Mouse (Mus musculus): Measurements from ENCODE around the gene Casd1. TPM values are rescaled to one million over a fixed set of nuclear protein-coding genes. Genes with fewer than 3 reads are reported as not detected.

Casd1 gene
- polyA plus RNA-seq, 1 experiment, result 15.1 TPM

GRCm38 (mm10) chr6:4664313-4664712 is 63.7 kb downstream of the Casd1 start:
- TF ChIP-seq EP300 (IDR thresholded peaks at IDR 0.05; ENCODE audit: insufficient read depth, low read depth, low read length) (no peak), POLR2A (IDR thresholded peaks at IDR 0.05; ENCODE audit: insufficient read depth, low read length) (no peak), CTCF (IDR thresholded peaks at IDR 0.05; ENCODE audit: low read depth, low read length) (no peak)
- no peak overlapping the region for H3K27ac ChIP-seq (ENCODE audit: insufficient read depth, low read length)
- H3K9ac ChIP-seq (ENCODE audit: low read depth, poor library complexity, severe bottlenecking), result no peak overlapping the region
- no peaks in the 10 kb centered on the region; the same call in 1 of the 2 replicates for H3K27me3 ChIP-seq (ENCODE audit: control insufficient read depth, insufficient read depth, low read length, poor library complexity, severe bottlenecking)
- no peaks in the 10 kb centered on the region for H3K9me3 ChIP-seq (replicated peaks; ENCODE audit: control insufficient read depth, insufficient read depth, low read length, poor library complexity, severe bottlenecking)
- H3K4me1 ChIP-seq (ENCODE audit: control insufficient read depth, insufficient read depth, low read length), result no peaks in the 10 kb centered on the region
- no peak overlapping the region for H3K4me3 ChIP-seq (ENCODE audit: low read depth, low read length)
- H3K36me3 ChIP-seq (ENCODE audit: control insufficient read depth, insufficient read depth, low read length, poor library complexity, severe bottlenecking), result no peaks in the 10 kb centered on the region

GRCm38 (mm10) chr6:4665154-4665553 is 64.5 kb downstream of the Casd1 start:
- no peaks in the 10 kb centered on the region; the same call in 1 of the 2 replicates for H3K27me3 ChIP-seq (ENCODE audit: control insufficient read depth, insufficient read depth, low read length, poor library complexity, severe bottlenecking)
- no peak for TF ChIP-seq POLR2A (IDR thresholded peaks at IDR 0.05; ENCODE audit: insufficient read depth, low read length)
- no peak for TF ChIP-seq CTCF (IDR thresholded peaks at IDR 0.05; ENCODE audit: low read depth, low read length)
- H3K27ac ChIP-seq (ENCODE audit: insufficient read depth, low read length), result no peak overlapping the region
- H3K4me1 ChIP-seq (ENCODE audit: control insufficient read depth, insufficient read depth, low read length), result no peaks in the 10 kb centered on the region
- no peaks in the 10 kb centered on the region for H3K36me3 ChIP-seq (ENCODE audit: control insufficient read depth, insufficient read depth, low read length, poor library complexity, severe bottlenecking)
- H3K9me3 ChIP-seq (replicated peaks; ENCODE audit: control insufficient read depth, insufficient read depth, low read length, poor library complexity, severe bottlenecking), result no peaks in the 10 kb centered on the region
- H3K4me3 ChIP-seq (ENCODE audit: low read depth, low read length), result no peak overlapping the region
- H3K9ac ChIP-seq (ENCODE audit: low read depth, poor library complexity, severe bottlenecking), result no peak overlapping the region

GRCm38 (mm10) chr6:4677356-4677761 is 76.7 kb downstream of the Casd1 start:
- H3K27ac ChIP-seq (ENCODE audit: insufficient read depth, low read length), result no peak overlapping the region; the same call in 1 of the 2 replicates
- H3K27me3 ChIP-seq (ENCODE audit: control insufficient read depth, insufficient read depth, low read length, poor library complexity, severe bottlenecking), result no peaks in the 10 kb centered on the region
- no peaks in the 10 kb centered on the region for H3K9me3 ChIP-seq (replicated peaks; ENCODE audit: control insufficient read depth, insufficient read depth, low read length, poor library complexity, severe bottlenecking)
- TF ChIP-seq EP300 (IDR thresholded peaks at IDR 0.05; ENCODE audit: insufficient read depth, low read depth, low read length) (no peak), CTCF (IDR thresholded peaks at IDR 0.05; ENCODE audit: low read depth, low read length) (no peak), POLR2A (IDR thresholded peaks at IDR 0.05; ENCODE audit: insufficient read depth, low read length) (no peak)
- no peaks in the 10 kb centered on the region for H3K36me3 ChIP-seq (ENCODE audit: control insufficient read depth, insufficient read depth, low read length, poor library complexity, severe bottlenecking)
- H3K4me3 ChIP-seq (ENCODE audit: low read depth, low read length), result no peak overlapping the region
- H3K9ac ChIP-seq (ENCODE audit: low read depth, poor library complexity, severe bottlenecking), result no peak overlapping the region
- no peaks in the 10 kb centered on the region for H3K4me1 ChIP-seq (ENCODE audit: control insufficient read depth, insufficient read depth, low read length)

- Histone ChIP-seq H3K27me3 (ENCODE audit: control insufficient read depth, insufficient read depth, low read length, poor library complexity, severe bottlenecking) (no peaks in the 10 kb centered on the region), H3K36me3 (ENCODE audit: control insufficient read depth, insufficient read depth, low read length, poor library complexity, severe bottlenecking) (no peaks in the 10 kb centered on the region), H3K4me3 (ENCODE audit: low read depth, low read length) (no peak overlapping the region), H3K9me3 (replicated peaks; ENCODE audit: control insufficient read depth, insufficient read depth, low read length, poor library complexity, severe bottlenecking) (no peaks in the 10 kb centered on the region), H3K9ac (ENCODE audit: low read depth, poor library complexity, severe bottlenecking) (no peak overlapping the region), H3K27ac (ENCODE audit: insufficient read depth, low read length) (no peak overlapping the region), H3K4me1 (ENCODE audit: control insufficient read depth, insufficient read depth, low read length) (no peaks in the 10 kb centered on the region)
- no peak for TF ChIP-seq EP300 (IDR thresholded peaks at IDR 0.05; ENCODE audit: insufficient read depth, low read depth, low read length)
- no peak for TF ChIP-seq POLR2A (IDR thresholded peaks at IDR 0.05; ENCODE audit: insufficient read depth, low read length)
- no peak for TF ChIP-seq CTCF (IDR thresholded peaks at IDR 0.05; ENCODE audit: low read depth, low read length)
These were observed 79.3 kb downstream of the Casd1 start for GRCm38 (mm10) chr6:4679981-4680380.

GRCm38 (mm10) chr6:4680576-4680975 is 79.9 kb downstream of the Casd1 start:
- Histone ChIP-seq H3K27ac (ENCODE audit: insufficient read depth, low read length) (no peak overlapping the region), H3K4me1 (ENCODE audit: control insufficient read depth, insufficient read depth, low read length) (no peaks in the 10 kb centered on the region), H3K36me3 (ENCODE audit: control insufficient read depth, insufficient read depth, low read length, poor library complexity, severe bottlenecking) (no peaks in the 10 kb centered on the region), H3K9me3 (replicated peaks; ENCODE audit: control insufficient read depth, insufficient read depth, low read length, poor library complexity, severe bottlenecking) (no peaks in the 10 kb centered on the region), H3K9ac (ENCODE audit: low read depth, poor library complexity, severe bottlenecking) (no peak overlapping the region), H3K4me3 (ENCODE audit: low read depth, low read length) (no peak overlapping the region), H3K27me3 (ENCODE audit: control insufficient read depth, insufficient read depth, low read length, poor library complexity, severe bottlenecking) (no peaks in the 10 kb centered on the region)
- TF ChIP-seq EP300 (IDR thresholded peaks at IDR 0.05; ENCODE audit: insufficient read depth, low read depth, low read length), result no peak
- TF ChIP-seq POLR2A (IDR thresholded peaks at IDR 0.05; ENCODE audit: insufficient read depth, low read length), result no peak
- no peak for TF ChIP-seq CTCF (IDR thresholded peaks at IDR 0.05; ENCODE audit: low read depth, low read length)

- no peaks in the 10 kb centered on the region for H3K36me3 ChIP-seq (ENCODE audit: control insufficient read depth, insufficient read depth, low read length, poor library complexity, severe bottlenecking)
- no peak overlapping the region for H3K4me3 ChIP-seq (ENCODE audit: low read depth, low read length)
- no peaks in the 10 kb centered on the region for H3K4me1 ChIP-seq (ENCODE audit: control insufficient read depth, insufficient read depth, low read length)
- H3K9ac ChIP-seq (ENCODE audit: low read depth, poor library complexity, severe bottlenecking), result no peak overlapping the region
- peak overlapping the region; percentile 64 for H3K27ac ChIP-seq (ENCODE audit: insufficient read depth, low read length)
- no peaks in the 10 kb centered on the region for H3K9me3 ChIP-seq (replicated peaks; ENCODE audit: control insufficient read depth, insufficient read depth, low read length, poor library complexity, severe bottlenecking)
- no peaks in the 10 kb centered on the region for H3K27me3 ChIP-seq (ENCODE audit: control insufficient read depth, insufficient read depth, low read length, poor library complexity, severe bottlenecking)
- TF ChIP-seq CTCF (IDR thresholded peaks at IDR 0.05; ENCODE audit: low read depth, low read length) (no peak), EP300 (IDR thresholded peaks at IDR 0.05; ENCODE audit: insufficient read depth, low read depth, low read length) (peak; percentile 83)
These were observed 84.2 kb downstream of the Casd1 start for GRCm38 (mm10) chr6:4684706-4685340.
